Mouse (Mus musculus) CH12.LX (cell line): ENCODE data around the gene Dennd1a. TPM values are rescaled to one million over a fixed set of nuclear protein-coding genes. Genes with fewer than 3 reads are reported as not detected.
A peak's percentile ranks its signal among the peaks of the same experiment; 100 is the strongest.

ENCODE experiments used
- DNase-seq: peaks from one replicate; pipeline ENCODE4 v3.0.0-alpha.2; 2013; ENCODE audit errors: extremely low read depth
- H3K27ac ChIP-seq: 2 replicates; pipeline ENCODE4 v1.5.1; 2012; ENCODE audit warnings: low read depth, mild to moderate bottlenecking, control low read depth, moderate library complexity; ENCODE audit not compliant: insufficient read depth
- H3K27me3 ChIP-seq: replicated peaks from 2 replicates; pipeline ENCODE3; 2012; ENCODE audit warnings: inconsistent platforms
- H3K36me3 ChIP-seq, 2 experiments: replicated peaks in 1 of 2; 2 replicates each; pipeline versions ENCODE3 to v1.6.1; 2012; ENCODE audit warnings: inconsistent platforms in 1 of 2, low read length in 1 of 2, mild to moderate bottlenecking in 1 of 2, mixed read lengths in 1 of 2, moderate library complexity in 1 of 2; ENCODE audit not compliant: control insufficient read depth in 1 of 2, insufficient read depth in 1 of 2
- H3K4me1 ChIP-seq, 2 experiments: 2 replicates each; pipeline ENCODE4 v1.6.1; 2012; ENCODE audit warnings: inconsistent platforms in 1 of 2, moderate library complexity in 1 of 2; ENCODE audit not compliant: insufficient read depth in 2 of 2, control insufficient read depth in 1 of 2
- H3K4me2 ChIP-seq: 2 replicates; pipeline ENCODE4 v1.6.1; 2012; ENCODE audit warnings: low read depth, mild to moderate bottlenecking, control low read depth; ENCODE audit not compliant: poor library complexity, insufficient read depth, severe bottlenecking
- H3K4me3 ChIP-seq, 3 experiments: fragments of 150-350 bp in 1 of 3; sonication (generic) in 1 of 3; replicated peaks in 1 of 3; 2 replicates each; pipeline versions ENCODE3 to v1.5.1; 2011 to 2012; ENCODE audit warnings: low read depth in 2 of 3, low read length in 2 of 3, mild to moderate bottlenecking in 2 of 3, moderate library complexity in 2 of 3, control low read depth in 1 of 3, improper control_type of control experiment in 1 of 3, inconsistent platforms in 1 of 3, mixed read lengths in 1 of 3; ENCODE audit not compliant: poor library complexity in 1 of 3
- H3K79me2 ChIP-seq: replicated peaks from 2 replicates; pipeline ENCODE4 v1.6.1; 2012; ENCODE audit warnings: mild to moderate bottlenecking, moderate library complexity; ENCODE audit not compliant: control insufficient read depth, poor library complexity, insufficient read depth, severe bottlenecking; ENCODE audit errors: extremely low read depth
- H3K9ac ChIP-seq: 2 replicates; pipeline ENCODE4 v1.6.1; 2012; ENCODE audit warnings: low read depth, mild to moderate bottlenecking, control low read depth, moderate library complexity; ENCODE audit not compliant: insufficient read depth
- H3K9me3 ChIP-seq: replicated peaks from 2 replicates; pipeline ENCODE3; 2012; ENCODE audit warnings: low read length, inconsistent platforms, mixed read lengths
- CHD1 ChIP-seq: IDR thresholded peaks from 2 replicates; pipeline ENCODE4 v1.6.1; 2012; ENCODE audit warnings: low read depth, low read length, improper control_type of control experiment, inconsistent platforms
- CHD2 ChIP-seq: IDR thresholded peaks from 2 replicates; pipeline ENCODE4 v1.6.1; 2011; ENCODE audit warnings: low read length, improper control_type of control experiment
- E2F4 ChIP-seq: IDR thresholded peaks from 2 replicates; pipeline ENCODE4 v1.6.1; 2011; ENCODE audit warnings: low read depth, low read length, improper control_type of control experiment; ENCODE audit not compliant: insufficient replicate concordance
- GABPA ChIP-seq: IDR thresholded peaks from 2 replicates; pipeline ENCODE4 v1.6.1; 2012; ENCODE audit warnings: low read depth, low read length, improper control_type of control experiment, inconsistent platforms; ENCODE audit not compliant: insufficient replicate concordance
- JUN ChIP-seq: IDR thresholded peaks from 2 replicates; pipeline ENCODE4 v1.6.1; 2011; ENCODE audit warnings: low read depth, mild to moderate bottlenecking, low read length, improper control_type of control experiment, moderate library complexity; ENCODE audit not compliant: insufficient read depth
- KAT2A ChIP-seq: IDR thresholded peaks from 2 replicates; pipeline ENCODE4 v1.6.1; 2012; ENCODE audit warnings: low read length, improper control_type of control experiment, inconsistent platforms; ENCODE audit not compliant: insufficient replicate concordance
- MAX ChIP-seq: IDR thresholded peaks from 2 replicates; pipeline ENCODE4 v1.6.1; 2011; ENCODE audit warnings: low read length, improper control_type of control experiment
- MEF2A ChIP-seq: IDR thresholded peaks from 2 replicates; pipeline ENCODE4 v1.6.1; 2014; ENCODE audit warnings: low read depth, mild to moderate bottlenecking, inconsistent platforms, low read length, improper control_type of control experiment, borderline replicate concordance
- MXI1 ChIP-seq: IDR thresholded peaks from 2 replicates; pipeline ENCODE4 v1.6.1; 2011; ENCODE audit warnings: mild to moderate bottlenecking, low read depth, low read length, improper control_type of control experiment
- PAX5 ChIP-seq: IDR thresholded peaks from 2 replicates; pipeline ENCODE4 v1.6.1; 2012; ENCODE audit warnings: low read length, inconsistent platforms, mixed read lengths
- POLR2AphosphoS2 ChIP-seq: IDR thresholded peaks from 2 replicates; pipeline ENCODE4 v1.6.1; 2011; ENCODE audit warnings: low read depth, low read length, improper control_type of control experiment
- RAD21 ChIP-seq: IDR thresholded peaks from 2 replicates; pipeline ENCODE4 v1.6.1; 2011; ENCODE audit warnings: low read depth, mild to moderate bottlenecking, low read length, improper control_type of control experiment, moderate library complexity
- SIN3A ChIP-seq: IDR thresholded peaks from 2 replicates; pipeline ENCODE4 v1.6.1; 2012; ENCODE audit warnings: low read length, improper control_type of control experiment, inconsistent platforms
- SMC3 ChIP-seq: IDR thresholded peaks from 2 replicates; pipeline ENCODE4 v1.6.1; 2011; ENCODE audit warnings: low read depth, low read length, improper control_type of control experiment
- TCF12 ChIP-seq: IDR thresholded peaks from 2 replicates; pipeline ENCODE4 v1.6.1; 2014; ENCODE audit warnings: low read depth, mild to moderate bottlenecking, inconsistent platforms, low read length, improper control_type of control experiment
- ZC3H11A ChIP-seq: IDR thresholded peaks from 2 replicates; pipeline ENCODE4 v1.6.1; 2012; ENCODE audit warnings: low read depth, mild to moderate bottlenecking, inconsistent platforms, low read length, improper control_type of control experiment
- ZNF384 ChIP-seq: IDR thresholded peaks from 2 replicates; pipeline ENCODE4 v1.6.1; 2012; ENCODE audit warnings: low read depth, low read length, improper control_type of control experiment, inconsistent platforms
- dilution Hi-C: fragments of 300-500 bp; cut with MboI; formaldehyde crosslinking; loops from 2 replicates; pipeline ENCODE4 v1.14.3; 2020; ENCODE audit warnings: low sequenced_read_pairs; ENCODE audit not compliant: extremely low pct_unique_long_range_greater_than_20kb, extremely low pct_ligation_motif_present
- in situ Hi-C: fragments of 300-500 bp; cut with MboI; formaldehyde crosslinking; loops from 3 replicates; pipeline ENCODE4 v1.14.3; 2019; ENCODE audit warnings: low sequenced_read_pairs, low pct_ligation_motif_present, low pct_unique_long_range_greater_than_20kb, mixed read lengths
- polyA plus RNA-seq: library from polyadenylated mRNA; unstranded; fragments of >175 nt; gene quantifications from 2 replicates; pipeline ENCODE4 v1.2.1, GENCODE M21; 2012; ENCODE audit warnings: low read depth; ENCODE audit not compliant: insufficient read length
- total RNA-seq, 2 experiments: library from RNA; depleted of rRNA; stranded (reverse); fragments of 300-350 nt in 1 of 2; fragments of >200 nt in 1 of 2; gene quantifications; 2 replicates each; pipeline ENCODE4 v1.2.3; 2012 to 2014

The Dennd1a gene
- total and polyA plus RNA-seq, 3 experiments: 2.7 to 7.3 (median 4.3) TPM

DNA sequence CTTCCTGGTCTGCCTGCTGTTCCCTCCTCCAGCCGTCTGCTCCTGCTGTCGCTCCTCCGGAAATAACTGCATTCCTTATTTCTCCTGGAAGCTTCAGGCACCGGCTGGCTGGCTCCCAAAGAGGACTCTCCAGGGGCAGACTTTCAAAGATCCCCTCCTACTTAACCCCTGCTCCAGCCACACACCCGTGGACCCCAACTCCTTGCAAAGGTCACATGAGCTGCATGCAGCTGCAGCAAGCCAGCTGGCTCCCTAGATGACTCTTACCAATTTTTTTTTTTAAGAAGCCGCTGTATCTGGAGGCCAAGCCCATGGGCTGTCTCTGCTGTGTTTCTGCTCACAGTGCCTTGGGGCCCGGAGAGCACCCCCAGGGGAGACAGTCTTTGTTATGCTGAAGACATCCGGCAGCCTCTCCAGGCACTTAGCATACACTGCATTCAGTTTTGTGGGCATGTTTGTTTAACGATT lies 520.1 kb downstream of the Dennd1a start (continued):
- TF ChIP-seq E2F4 (no peak), KAT2A (0 out of 2 replicates have a peak, but pooled peaks have one; percentile 31), ZNF384 (peak; percentile 95), JUN (no peak), POLR2AphosphoS2 (no peak), SMC3 (no peak), MXI1 (no peak), CHD2 (no peak; the same call in 1 of the 2 replicates)
- TF ChIP-seq, all 38 proteins: peak for 12

DNA sequence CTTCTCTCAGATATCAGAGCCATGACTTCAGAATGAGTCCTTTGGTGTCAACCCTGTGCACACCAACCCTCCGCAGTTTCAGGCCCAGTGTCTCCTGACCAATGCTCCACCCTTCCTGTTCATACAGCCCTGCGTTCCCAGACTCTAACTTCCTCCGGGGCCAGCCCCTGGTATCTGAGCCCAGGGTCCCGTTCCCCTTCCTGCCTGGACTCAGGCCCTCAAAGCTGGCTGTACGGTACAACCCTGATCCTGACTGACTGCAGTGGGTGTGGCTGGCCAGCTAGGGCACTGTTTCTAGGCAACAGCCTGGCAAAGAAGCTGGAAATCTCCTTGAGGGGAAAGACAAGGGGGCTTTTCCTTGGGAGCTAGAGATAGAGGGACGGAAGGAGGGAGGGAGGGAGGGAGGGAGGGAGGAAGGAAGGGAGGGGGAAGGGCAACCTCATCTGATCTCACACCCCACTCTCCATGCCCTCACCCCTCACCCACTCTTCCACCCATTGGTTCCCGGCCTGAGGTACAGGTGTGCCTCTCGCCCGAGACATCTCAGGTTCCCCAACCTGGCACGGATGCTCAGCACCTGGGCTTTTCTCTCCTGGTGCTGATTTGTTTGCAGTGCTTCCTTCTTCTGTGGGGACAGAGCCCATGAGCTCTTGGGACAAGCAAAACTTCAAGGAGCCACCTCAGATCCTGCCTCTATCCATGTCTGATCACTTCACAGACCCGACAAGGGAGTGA lies 521.0 kb downstream of the Dennd1a start:
- H3K27me3 ChIP-seq: no peaks in the 10 kb centered on the region
- peak; percentile 24 for DNase-seq
- peak overlapping the region in 1 of 3 experiments; percentile 36 for H3K4me3 ChIP-seq
- no peaks in the 10 kb centered on the region for H3K79me2 ChIP-seq
- TF ChIP-seq CHD1 (no peak), SIN3A (peak; percentile 50; the same call in 1 of the 2 replicates), PAX5 (no peak), GABPA (no peak), ZC3H11A (no peak), CHD2 (0 out of 2 replicates have a peak, but pooled peaks have one; percentile 28), SMC3 (no peak), MEF2A (no peak), TCF12 (no peak; the same call in 1 of the 2 replicates), RAD21 (no peak), MAX (no peak), MXI1 (peak; percentile 33; the same call in 1 of the 2 replicates)
- in situ Hi-C loops: loop anchor here (10.0 kb wide), 1 partner anchor 181 kb away; no protein-coding TSS in a partner anchor
- no peaks in the 10 kb centered on the region for H3K9me3 ChIP-seq
- peaks cover 58 to 77% of the 10 kb centered on the region in 2 experiments for H3K4me1 ChIP-seq
- no peaks in the 10 kb centered on the region for H3K36me3 ChIP-seq
- peak overlapping the region; percentile 8 for H3K4me2 ChIP-seq
- peak overlapping the region; percentile 11 for H3K9ac ChIP-seq
- peak overlapping the region; percentile 85 for H3K27ac ChIP-seq
- dilution Hi-C loops: no loop called here
